35 mouse cellular contexts compared by ENCODE assay signal in genomic region chr5:132462560-132462959, GRCm38 (mm10).
"Had no signal": no experiment of that assay in that cellular context is flagged by ENCODE, and none has a peak within 500 bp of the region (broad histone marks: within the 10 kb centered on the region; RNA-seq: fewer than 3 reads in every experiment).

No protein-coding gene starts in this region.

- H3K36me3 ChIP-seq: heart, embryonic 10.5 days; heart, embryonic 12.5 days; heart, embryonic 13.5 days; heart, embryonic 15.5 days; hindbrain, embryonic 10.5 days; hindbrain, embryonic 12.5 days; hindbrain, embryonic 13.5 days; hindbrain, embryonic 15.5 days; intestine, embryonic 15.5 days; kidney, embryonic 15.5 days had no signal

- H3K27ac ChIP-seq: heart, embryonic 10.5 days; heart, embryonic 13.5 days; heart, embryonic 15.5 days; hindbrain, embryonic 10.5 days; hindbrain, embryonic 12.5 days; hindbrain, embryonic 13.5 days; hindbrain, embryonic 14.5 days; hindbrain, embryonic 15.5 days; hindbrain, postnatal 0 days; intestine, embryonic 15.5 days; kidney, embryonic 15.5 days; kidney, postnatal 0 days; layer of hippocampus, adult 2 months had no signal

- DNase-seq: heart, postnatal 10 days; heart, postnatal 14 days; heart, postnatal 36 days; heart, postnatal 4 days; kidney, adult 11 months; kidney, adult 18-20 months; kidney, adult 2 months; kidney, adult 8-10 months; kidney, adult 9 months; kidney, postnatal 10 days; kidney, postnatal 14 days; kidney, postnatal 25 days; kidney, postnatal 36 days; kidney, postnatal 4 days; layer of hippocampus, adult 9-11 months; layer of hippocampus, postnatal 36 days had no signal

- H3K4me1 ChIP-seq: heart, embryonic 15.5 days had no signal

- H3K4me3 ChIP-seq: heart, embryonic 10.5 days; heart, embryonic 12.5 days; heart, embryonic 13.5 days; heart, embryonic 15.5 days; hindbrain, embryonic 10.5 days; hindbrain, embryonic 12.5 days; hindbrain, embryonic 13.5 days; hindbrain, embryonic 15.5 days; intestine, embryonic 15.5 days; kidney, embryonic 15.5 days; layer of hippocampus, adult 2 months had no signal

- ATAC-seq: hindbrain, embryonic 16.5 days; hindbrain, postnatal 0 days; inflammation-experienced regulatory T-cells, adult 6 months; intestine, embryonic 15.5 days; intestine, embryonic 16.5 days; intestine, postnatal 0 days had no signal

- H3K9me3 ChIP-seq: heart, embryonic 10.5 days; heart, embryonic 12.5 days; heart, embryonic 13.5 days; heart, embryonic 15.5 days; hindbrain, embryonic 10.5 days; hindbrain, embryonic 12.5 days; hindbrain, embryonic 13.5 days; hindbrain, embryonic 15.5 days; intestine, embryonic 15.5 days; kidney, embryonic 15.5 days had no signal

- H3K4me2 ChIP-seq: heart, embryonic 11.5 days; heart, embryonic 12.5 days; heart, embryonic 13.5 days; heart, embryonic 15.5 days; hindbrain, embryonic 12.5 days; hindbrain, embryonic 13.5 days; hindbrain, embryonic 14.5 days; hindbrain, embryonic 15.5 days; intestine, embryonic 15.5 days; kidney, embryonic 15.5 days had no signal

- H3K27me3 ChIP-seq: heart, embryonic 12.5 days; heart, embryonic 13.5 days; heart, embryonic 15.5 days; hindbrain, embryonic 12.5 days; hindbrain, embryonic 13.5 days; hindbrain, embryonic 15.5 days; intestine, embryonic 15.5 days; kidney, embryonic 15.5 days had no signal

- H3K9ac ChIP-seq: heart, embryonic 12.5 days; heart, embryonic 13.5 days; heart, embryonic 15.5 days; hindbrain, embryonic 12.5 days; hindbrain, embryonic 13.5 days; hindbrain, embryonic 14.5 days; hindbrain, embryonic 15.5 days; intestine, embryonic 15.5 days; kidney, embryonic 15.5 days had no signal
